Mouse (Mus musculus) embryonic stem cell, embryonic (primary cell): ENCODE results near the gene Hdac5.

Experiments
- CTCF ChIA-PET, 4 experiments: fragments of 300-600 bp in 2 of 4; fragments of 350-600 bp in 2 of 4; sonication (Branson Sonifier 250); formaldehyde crosslinking; loops; one replicate each; lab custom pipeline; 2022; ENCODE audit warnings: inconsistent platforms in 2 of 4; lab: Charles Lee
- POLR2A ChIA-PET, 4 experiments: fragments of 300-600 bp in 2 of 4; fragments of 350-600 bp in 2 of 4; sonication (Branson Sonifier 250); formaldehyde crosslinking; loops; one replicate each; lab custom pipeline; 2022; ENCODE audit warnings: antibody characterized with exemption in 4 of 4, inconsistent platforms in 1 of 4; lab: Charles Lee

Hdac5 gene

DNA sequence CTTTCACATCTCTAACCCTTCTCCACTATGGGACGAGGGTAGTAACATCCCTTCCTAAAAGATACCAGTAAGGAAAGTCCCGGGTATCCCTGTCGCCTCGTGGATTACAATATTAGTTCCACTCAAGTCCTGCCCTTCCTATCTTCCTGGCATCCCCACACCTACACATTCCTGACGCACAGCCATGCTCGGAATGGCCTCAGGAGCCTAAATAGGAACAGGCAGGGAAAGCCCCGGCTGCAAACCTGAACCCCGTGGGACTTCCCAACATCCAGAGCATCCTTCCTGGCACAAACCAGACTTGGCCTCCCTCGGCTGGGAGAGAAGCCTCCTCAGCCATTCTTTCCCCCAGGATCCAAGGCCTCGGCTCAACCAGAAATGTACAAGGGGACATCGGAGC, 14.5 kb downstream of the Hdac5 start:
- ChIA-PET POLR2A (interaction anchor here in 3 of 4 experiments (1.0 to 5.3 kb wide), 6 partner anchors 8 to 112 kb away, joined by 3 to 42 read pairs (median 6); partner anchors contain the start of genes BC030867 (in 1 of the 3) and Hdac5 (in 1 of the 3)), CTCF (interaction anchor here in 2 of 4 experiments (0.6 to 1.7 kb wide), 2 partner anchors 9 to 33 kb away, joined by 4 to 5 read pairs; partner anchors contain the start of gene BC030867 (in 1 of the 2))

DNA sequence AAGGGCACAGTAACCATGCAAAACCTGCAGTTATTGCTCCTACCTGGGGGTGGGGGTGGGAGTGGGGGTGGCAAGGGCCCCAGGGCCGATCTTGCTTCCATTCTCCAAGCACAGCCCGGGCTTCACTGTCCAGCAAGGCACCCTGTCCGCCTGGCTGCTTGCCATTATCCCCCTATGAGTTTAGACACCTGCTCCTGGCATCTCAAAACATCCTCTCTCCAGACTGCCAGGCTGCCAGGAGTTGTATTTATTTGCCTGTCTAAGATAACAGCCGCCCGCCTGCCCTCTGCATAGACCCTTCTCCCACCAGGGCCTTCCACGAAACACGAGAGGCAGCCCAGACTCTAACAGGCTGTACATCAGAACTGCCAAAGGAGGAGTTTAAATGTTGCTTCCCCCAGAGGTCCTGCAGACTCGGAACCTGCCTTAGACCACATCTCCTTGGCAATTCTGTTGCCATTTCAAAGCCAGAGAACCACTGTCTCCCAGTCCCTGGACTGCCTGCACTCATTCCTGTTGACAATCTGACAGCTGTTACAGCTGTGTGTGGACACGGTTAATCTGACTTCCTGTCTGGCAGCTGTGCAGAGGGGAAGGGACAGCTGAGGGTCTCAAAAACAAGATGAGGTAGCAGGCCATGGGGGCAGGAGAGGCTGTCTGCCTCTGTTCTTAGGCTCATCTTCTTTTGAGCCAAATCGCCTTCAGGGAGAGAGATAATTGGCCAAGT, 15.4 kb downstream of the Hdac5 start:
- ChIA-PET CTCF (interaction anchor here in 2 of 4 experiments (1.1 to 3.5 kb wide), 4 partner anchors 8 to 42 kb away, joined by 3 to 13 read pairs (median 4); no protein-coding TSS in a partner anchor), POLR2A (interaction anchor here in 3 of 4 experiments (1.0 to 5.3 kb wide), 5 partner anchors 8 to 34 kb away, joined by 3 to 42 read pairs (median 4); partner anchors contain the start of genes BC030867 (in 1 of the 3), G6pc3 (in 1 of the 3) and Hdac5 (in 1 of the 3))

DNA sequence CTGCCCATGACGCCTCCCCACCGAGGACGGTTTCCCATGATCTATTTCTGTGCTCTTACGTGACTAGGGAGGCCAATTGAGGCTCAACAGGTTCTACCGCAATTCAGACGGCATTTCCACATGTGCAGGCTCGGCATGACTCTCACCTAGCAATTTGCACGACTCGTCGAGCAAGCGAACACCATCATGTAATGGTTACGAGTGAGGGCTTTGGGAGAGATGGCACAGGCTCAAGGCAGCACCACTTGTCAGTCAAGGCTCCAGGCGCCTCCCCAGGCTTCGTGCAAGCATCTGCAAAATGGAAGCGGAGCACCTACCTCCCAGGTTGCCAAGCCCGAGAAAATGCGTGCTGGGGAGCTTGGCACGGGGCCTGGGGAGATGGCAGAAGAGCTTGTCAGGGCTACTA, 18.0 kb downstream of the Hdac5 start:
- POLR2A ChIA-PET = interaction anchor here in 2 of 4 experiments (1.0 to 2.1 kb wide), 3 partner anchors 9 to 11 kb away, joined by 4 to 5 read pairs (median 5); no protein-coding TSS in a partner anchor

GRCm38 (mm10) chr11:102211011-102211410, 19.0 kb downstream of the Hdac5 start:
- POLR2A ChIA-PET = interaction anchor here in 2 of 4 experiments (1.0 to 2.1 kb wide), 4 partner anchors 8 to 32 kb away, joined by 3 to 5 read pairs (median 4); no protein-coding TSS in a partner anchor
- CTCF ChIA-PET = interaction anchor here in 2 of 4 experiments (0.9 to 1.5 kb wide), 3 partner anchors 13 to 55 kb away, joined by 3 read pairs; partner anchors contain the start of gene Tmem101 (in 1 of the 2)

More for the DNA sequence above, 18.0 kb downstream of the Hdac5 start:
- CTCF ChIA-PET = interaction anchor here in 2 of 4 experiments (0.5 to 3.5 kb wide), 3 partner anchors 11 to 102 kb away, joined by 3 to 13 read pairs (median 3); no protein-coding TSS in a partner anchor

- CTCF ChIA-PET = interaction anchor here (0.6 to 1.6 kb wide), 11 partner anchors 12 to 519 kb away, joined by 3 to 14 read pairs (median 3); partner anchors contain the start of gene Tmem101 (in 1 of the 4)
- POLR2A ChIA-PET = interaction anchor here in 3 of 4 experiments (0.5 to 2.1 kb wide), 5 partner anchors 11 to 488 kb away, joined by 3 to 5 read pairs (median 4); partner anchors contain the start of gene Ccdc43 (in 1 of the 3)
Observed at GRCm38 (mm10) chr11:102210185-102210584, 19.8 kb downstream of the Hdac5 start.

GRCm38 (mm10) chr11:102209742-102210141, 20.2 kb downstream of the Hdac5 start:
- POLR2A ChIA-PET = interaction anchor here in 3 of 4 experiments (0.5 to 2.1 kb wide), 5 partner anchors 11 to 488 kb away, joined by 3 to 5 read pairs (median 3); partner anchors contain the start of genes Ccdc43 (in 1 of the 3) and G6pc3 (in 1 of the 3)
- CTCF ChIA-PET = interaction anchor here (0.6 to 1.6 kb wide), 11 partner anchors 9 to 519 kb away, joined by 3 to 4 read pairs (median 3); no protein-coding TSS in a partner anchor

GRCm38 (mm10) chr11:102208846-102209245, 21.1 kb downstream of the Hdac5 start:
- POLR2A ChIA-PET = interaction anchor here in 1 of 4 experiments (0.6 kb wide), 1 partner anchor 132 kb away, joined by 4 read pairs; no protein-coding TSS in a partner anchor
- CTCF ChIA-PET = interaction anchor here in 2 of 4 experiments (0.7 to 1.6 kb wide), 2 partner anchors 13 to 40 kb away, joined by 4 to 10 read pairs; partner anchors contain the start of gene BC030867 (in 1 of the 2)

DNA sequence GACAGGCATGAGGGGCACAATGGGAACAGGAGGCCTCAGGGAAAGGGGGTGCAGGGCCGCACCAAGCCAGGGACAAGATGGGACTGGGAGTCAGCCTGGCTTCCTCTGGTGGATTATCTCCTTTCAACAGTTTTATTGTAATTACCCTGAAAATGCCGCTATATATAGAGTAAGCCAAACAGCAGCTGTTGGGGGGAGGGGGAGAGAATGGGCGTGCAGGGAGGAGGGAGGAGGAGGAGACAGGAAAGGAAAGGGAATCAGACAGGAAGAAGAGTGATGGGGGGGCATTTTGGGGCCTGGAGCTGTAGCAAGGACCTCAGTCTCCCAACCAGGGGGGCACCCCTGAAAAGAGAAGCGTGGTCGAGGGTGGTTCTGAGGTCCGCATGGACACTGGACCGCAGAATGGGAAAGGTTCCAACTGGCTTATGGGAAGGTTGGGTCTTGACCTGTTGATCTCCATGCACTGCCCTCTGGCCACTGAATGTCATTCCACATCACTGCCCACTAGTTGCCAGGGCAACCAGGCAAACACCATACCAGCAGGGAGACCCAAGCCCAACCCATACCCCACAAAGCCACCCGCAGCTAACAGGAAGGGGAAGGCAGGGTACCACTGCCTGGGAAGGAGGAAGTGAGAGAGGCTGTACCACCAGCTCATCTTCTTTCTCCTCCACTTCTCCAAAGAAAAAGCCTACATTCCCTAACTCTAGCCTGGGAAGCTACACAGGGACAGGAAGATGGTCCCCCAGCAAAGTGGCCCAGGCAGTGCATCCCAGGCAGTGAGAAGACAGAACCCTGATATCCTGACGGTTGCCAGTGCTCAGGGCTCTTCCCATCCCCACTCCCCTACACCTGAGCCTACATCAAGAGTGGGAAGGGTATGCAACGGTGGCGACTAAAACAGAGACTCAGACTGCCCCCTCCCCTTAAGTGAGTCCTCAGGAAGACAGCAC, 21.9 kb downstream of the Hdac5 start:
- POLR2A ChIA-PET = interaction anchor here in 3 of 4 experiments (0.6 to 2.0 kb wide), 6 partner anchors 8 to 131 kb away, joined by 3 to 10 read pairs (median 3); partner anchors contain the start of gene G6pc3 (in 1 of the 3)
- CTCF ChIA-PET = interaction anchor here in 1 of 4 experiments (0.7 kb wide), 2 partner anchors 40 to 203 kb away, joined by 10 to 14 read pairs; partner anchors contain the start of gene BC030867

DNA sequence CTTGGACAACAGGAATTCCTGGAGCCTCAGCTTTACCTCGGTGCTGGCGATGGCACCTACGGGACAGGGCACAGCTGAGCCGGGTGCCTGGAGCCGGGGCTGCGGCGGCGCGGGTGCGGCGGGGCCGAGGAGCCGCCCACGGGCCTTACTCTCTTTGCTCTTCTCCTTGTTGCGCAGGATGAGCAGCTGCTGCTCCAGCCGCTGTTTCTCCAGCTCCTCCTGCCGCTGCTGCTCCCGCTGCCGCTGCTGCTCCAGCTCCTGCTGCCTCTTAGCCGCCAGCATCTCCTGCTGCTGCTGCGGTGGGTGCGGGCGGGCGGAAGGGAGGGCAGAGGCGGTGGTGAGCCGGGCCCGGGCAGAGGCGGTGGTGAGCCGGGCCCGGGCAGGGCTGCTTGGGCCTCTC, 23.5 kb downstream of the Hdac5 start:
- ChIA-PET CTCF (interaction anchor here (0.6 to 1.6 kb wide), 14 partner anchors 9 to 278 kb away, joined by 3 to 8 read pairs (median 3); partner anchors contain the start of genes BC030867 (in 1 of the 4) and Tmem101 (in 1 of the 4)), POLR2A (interaction anchor here in 3 of 4 experiments (0.6 to 2.0 kb wide), 20 partner anchors 10 to 201 kb away, joined by 3 to 10 read pairs (median 3); partner anchors contain the start of genes BC030867 (in 1 of the 3), Slc25a39 (in 1 of the 3) and Tmub2 (in 1 of the 3))

DNA sequence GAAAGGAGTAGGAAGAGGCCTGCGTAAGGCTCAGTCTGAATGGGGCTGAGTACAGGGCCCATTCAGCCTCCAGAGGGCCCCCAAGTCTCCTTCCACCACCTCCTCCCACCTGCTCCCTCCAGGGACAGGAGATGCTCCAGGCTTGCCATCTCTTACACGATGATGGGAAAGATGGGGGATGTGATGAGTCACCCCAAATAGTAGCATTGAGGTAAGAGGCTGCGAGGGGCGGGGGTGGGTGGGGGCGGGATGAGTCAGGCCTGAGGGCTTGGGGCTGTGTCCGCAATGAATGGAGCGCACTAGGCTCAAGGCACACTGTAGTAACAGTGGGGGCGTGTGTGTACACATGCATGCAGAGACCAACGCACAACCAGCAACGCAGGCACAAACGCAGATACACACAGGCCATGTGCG, 28.6 kb downstream of the Hdac5 start:
- ChIA-PET CTCF (interaction anchor here in 1 of 4 experiments (1.6 kb wide), 1 partner anchor 148 kb away, joined by 3 read pairs; no protein-coding TSS in a partner anchor), POLR2A (interaction anchor here in 2 of 4 experiments (0.9 to 1.9 kb wide), 5 partner anchors 10 to 47 kb away, joined by 3 to 4 read pairs (median 3); partner anchors contain the start of genes BC030867 (in 1 of the 2), G6pc3 (in 1 of the 2) and Tmem101 (in 1 of the 2))

DNA sequence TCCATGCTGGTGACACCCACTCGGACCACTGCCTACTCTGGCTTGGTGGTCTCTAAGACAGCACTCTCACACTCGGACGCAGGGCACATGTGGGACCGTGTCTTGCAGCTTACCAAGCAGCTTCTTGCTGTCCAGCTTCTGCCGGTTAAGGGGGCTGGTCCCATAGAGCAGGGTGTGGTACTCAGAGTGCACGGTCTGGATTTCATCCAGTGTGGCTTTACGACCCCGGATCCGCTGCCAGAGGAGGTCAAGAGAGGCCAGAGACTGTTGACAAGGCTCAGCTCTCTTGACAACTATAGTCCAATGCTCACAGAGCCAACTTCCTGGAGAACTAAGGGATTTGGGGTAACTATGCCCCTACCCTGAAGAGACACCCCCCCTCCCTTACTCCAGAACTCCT, 30.1 kb downstream of the Hdac5 start:
- CTCF ChIA-PET = interaction anchor here in 2 of 4 experiments (1.1 to 1.5 kb wide), 2 partner anchors 17 to 23 kb away, joined by 3 to 4 read pairs; no protein-coding TSS in a partner anchor
- POLR2A ChIA-PET = interaction anchor here in 2 of 4 experiments (0.5 to 1.2 kb wide), 5 partner anchors 11 to 542 kb away, joined by 3 to 4 read pairs (median 3); partner anchors contain the start of gene Tmem101 (in 1 of the 2)

DNA sequence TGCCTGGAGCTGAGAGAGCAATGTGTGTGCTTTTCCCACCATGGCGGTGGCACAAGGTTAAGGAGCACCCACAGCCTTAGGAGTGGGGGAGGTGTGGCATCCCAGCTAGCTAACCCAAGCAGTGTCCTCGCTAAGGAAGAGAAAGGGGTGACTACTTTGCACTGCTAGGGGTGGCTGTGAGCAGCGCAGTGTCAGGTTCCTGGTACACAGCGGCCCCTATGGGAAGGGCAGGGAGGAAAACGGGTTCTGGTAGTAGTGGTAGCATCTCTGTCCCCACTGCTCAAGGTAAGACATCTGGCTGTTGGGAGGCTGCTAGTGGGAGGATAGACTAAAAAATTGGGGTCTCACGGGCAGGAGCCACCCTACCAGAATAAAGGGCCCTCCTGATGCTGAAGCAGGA, 31.7 kb downstream of the Hdac5 start:
- ChIA-PET CTCF (no interaction called here), POLR2A (no interaction called here)

DNA sequence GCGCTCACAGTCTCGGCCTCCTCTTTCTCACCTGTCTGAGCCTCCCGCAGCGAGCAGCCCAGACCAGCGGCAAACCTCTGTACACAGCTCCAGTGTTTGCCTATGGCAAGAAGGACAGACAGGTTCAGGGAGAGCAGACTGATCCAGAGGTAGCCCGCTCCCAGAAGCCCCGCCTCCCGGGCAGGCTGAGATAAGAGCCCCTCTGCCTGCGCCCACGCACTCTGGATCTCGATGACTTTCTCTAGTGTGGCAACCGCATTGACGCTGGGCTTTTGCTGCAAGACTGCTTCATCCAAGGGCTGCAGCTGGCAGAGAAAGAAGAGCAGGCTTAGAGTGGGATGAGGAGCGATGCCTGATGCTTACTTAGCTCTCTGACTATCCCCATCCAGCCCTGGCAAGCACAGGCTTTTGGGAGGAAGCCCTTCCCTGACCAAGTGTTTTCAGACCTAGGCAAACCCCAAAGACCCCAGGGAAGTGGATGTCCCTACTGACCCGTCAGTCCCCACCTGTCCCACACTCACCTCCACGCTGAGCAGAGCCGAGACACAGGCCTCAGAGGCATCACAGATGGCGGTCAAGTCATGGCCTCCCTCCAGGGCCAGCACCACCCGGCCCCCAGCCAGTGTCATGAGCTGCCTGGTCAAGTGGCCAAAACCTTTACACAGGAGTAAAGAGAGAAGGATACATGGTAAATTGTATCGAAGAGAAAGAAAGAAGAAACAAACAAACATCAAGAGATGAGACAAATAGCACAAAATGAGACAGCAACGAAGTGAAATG, 33.8 kb downstream of the Hdac5 start:
- POLR2A ChIA-PET = interaction anchor here in 2 of 4 experiments (0.8 to 1.4 kb wide), 4 partner anchors 10 to 134 kb away, joined by 3 to 6 read pairs (median 4); no protein-coding TSS in a partner anchor

GRCm38 (mm10) chr11:102193657-102194440, 36.1 kb downstream of the Hdac5 start:
- CTCF ChIA-PET = interaction anchor here in 1 of 4 experiments (0.5 kb wide), 1 partner anchor 860 kb away, joined by 7 read pairs; no protein-coding TSS in a partner anchor
- POLR2A ChIA-PET = interaction anchor here in 1 of 4 experiments (1.2 to 1.6 kb wide), 3 partner anchors 13 to 36 kb away, joined by 3 to 4 read pairs (median 4); partner anchors contain the start of gene Hdac5

More for the DNA sequence above, 33.8 kb downstream of the Hdac5 start:
- CTCF ChIA-PET = interaction anchor here in 3 of 4 experiments (0.5 to 1.2 kb wide), 4 partner anchors 27 to 109 kb away, joined by 3 to 7 read pairs (median 4); no protein-coding TSS in a partner anchor
